Mouse (Mus musculus) liver, adult 2 months (tissue): ENCODE data around the gene Aig1. TPM values are rescaled to one million over a fixed set of nuclear protein-coding genes. Genes with fewer than 3 reads are reported as not detected.

ENCODE experiments used
- DNase-seq: peaks from one replicate; pipeline ENCODE4 v3.0.0-alpha.2; 2011; ENCODE audit warnings: low read depth, low spot score; ENCODE audit errors: extremely low read depth
- H3K27ac ChIP-seq: fragments of 200-500 bp; replicated peaks from 2 replicates; pipeline ENCODE4 v1.5.1; 2012; ENCODE audit warnings: low read depth, mild to moderate bottlenecking, control low read depth, inconsistent platforms, low read length; ENCODE audit not compliant: insufficient read depth
- H3K27me3 ChIP-seq: fragments of 200-500 bp; 2 replicates; pipeline ENCODE4 v1.6.1; 2012; ENCODE audit warnings: mild to moderate bottlenecking, moderate library complexity, low read length, inconsistent platforms; ENCODE audit not compliant: control insufficient read depth, insufficient read depth
- H3K36me3 ChIP-seq: fragments of 200-500 bp; 2 replicates; pipeline ENCODE4 v1.6.1; 2012; ENCODE audit warnings: low read length, inconsistent platforms; ENCODE audit not compliant: control insufficient read depth, insufficient read depth
- H3K4me1 ChIP-seq: fragments of 200-500 bp; 2 replicates; pipeline ENCODE4 v1.6.1; 2011; ENCODE audit warnings: low read length; ENCODE audit not compliant: control insufficient read depth, insufficient read depth
- H3K4me3 ChIP-seq: fragments of 200-500 bp; 2 replicates; pipeline ENCODE4 v1.5.1; 2011; ENCODE audit warnings: low read depth, mild to moderate bottlenecking, control low read depth, low read length, moderate library complexity; ENCODE audit not compliant: insufficient read depth
- H3K79me2 ChIP-seq: fragments of 200-500 bp; 2 replicates; pipeline ENCODE4 v1.6.1; 2012; ENCODE audit warnings: inconsistent platforms, mild to moderate bottlenecking, low read length, moderate library complexity; ENCODE audit not compliant: control insufficient read depth, insufficient read depth
- H3K9ac ChIP-seq: fragments of 200-500 bp; 2 replicates; pipeline ENCODE4 v1.6.1; 2012; ENCODE audit warnings: low read depth, mild to moderate bottlenecking, control low read depth, inconsistent platforms, low read length
- CTCF ChIP-seq: fragments of 200-500 bp; IDR thresholded peaks from 2 replicates; pipeline ENCODE4 v1.5.1; 2011; ENCODE audit warnings: low read depth, low read length, control low read depth
- POLR2A ChIP-seq: fragments of 200-500 bp; IDR thresholded peaks from 2 replicates; pipeline ENCODE4 v1.6.1; 2011; ENCODE audit warnings: low read length, control low read depth; ENCODE audit not compliant: insufficient read depth; ENCODE audit errors: extremely low read depth
- WGBS: fragments of 180-500 bp; shearing (Covaris S2); methylation state at CpG from one replicate; pipeline ENCODE4 v1.1.7; 2018; 5-methylcytosine and 5-hydroxymethylcytosine counted together
- polyA plus RNA-seq: library from polyadenylated mRNA; depleted of rRNA; stranded (reverse); fragments of >200 nt; gene quantifications from 2 replicates; pipeline ENCODE4 v1.2.3, GENCODE M21; 2012
- total RNA-seq: library from RNA; depleted of rRNA; stranded (reverse); fragments of >200 nt; gene quantifications from 2 replicates; pipeline ENCODE4 v1.2.3, GENCODE M21; 2014

Gene Aig1
- total and polyA plus RNA-seq, 2 experiments = 18.9 to 37.3 TPM

DNA sequence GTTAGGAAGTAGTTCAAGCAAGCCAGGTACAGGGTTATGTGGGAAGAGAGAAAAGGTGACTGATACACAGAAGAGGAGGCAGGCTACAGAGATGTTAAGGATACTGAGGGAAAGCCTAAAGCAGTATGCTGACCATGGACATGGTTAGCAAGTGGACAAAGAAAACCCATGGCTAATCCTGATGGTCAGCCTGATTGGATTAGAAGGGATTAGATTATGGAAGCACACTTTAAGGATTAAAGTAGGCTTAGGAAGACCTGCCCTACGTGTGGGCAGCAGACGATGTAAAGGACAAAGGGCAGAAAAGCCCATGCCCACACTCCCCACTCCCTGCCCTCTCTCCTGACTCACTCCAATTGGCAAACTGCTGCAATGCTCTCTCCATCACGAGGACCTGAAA lies 25.0 kb downstream of the Aig1 start:
- TF ChIP-seq CTCF (no peak), POLR2A (no peak)
- 80% methylated on average over 3 of the region's 3 CpGs for WGBS

DNA sequence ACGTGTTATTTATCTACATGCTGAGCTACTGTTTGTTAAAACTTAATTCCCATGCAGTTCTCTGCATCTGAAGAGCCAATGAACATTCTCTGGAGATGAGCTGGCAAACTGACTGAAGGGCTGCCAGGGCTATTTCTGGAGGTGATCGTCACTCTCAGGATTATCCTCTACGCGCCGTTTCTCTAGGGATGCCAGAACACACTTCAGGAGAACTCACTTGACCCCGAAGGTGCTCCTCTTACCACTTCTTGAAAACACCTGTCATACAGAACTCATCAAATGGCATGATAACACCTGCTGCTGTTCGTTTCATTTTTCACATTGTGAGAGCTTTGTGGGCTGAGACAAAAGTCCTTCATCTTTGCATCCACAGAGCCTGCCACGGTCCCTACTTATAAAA lies 25.9 kb downstream of the Aig1 start:
- Histone ChIP-seq H3K79me2 (no peaks in the 10 kb centered on the region; the same call in 1 of the 2 replicates), H3K27ac (no peak overlapping the region), H3K27me3 (no peaks in the 10 kb centered on the region), H3K4me3 (no peak overlapping the region), H3K4me1 (peaks cover 6% of the 10 kb centered on the region), H3K36me3 (no peaks in the 10 kb centered on the region), H3K9ac (no peak overlapping the region)
- DNase-seq = no peak
- TF ChIP-seq CTCF = no peak
- no peak for TF ChIP-seq POLR2A
- WGBS = 51% methylated on average over 8 of the region's 8 CpGs

More for the DNA sequence above, 25.0 kb downstream of the Aig1 start:
- no peaks in the 10 kb centered on the region for H3K27me3 ChIP-seq
- no peak for DNase-seq
- no peak overlapping the region for H3K9ac ChIP-seq
- H3K36me3 ChIP-seq = no peaks in the 10 kb centered on the region
- H3K27ac ChIP-seq = no peak overlapping the region
- peaks cover 2% of the 10 kb centered on the region; the same call in 1 of the 2 replicates for H3K4me1 ChIP-seq
- no peak overlapping the region for H3K4me3 ChIP-seq
- H3K79me2 ChIP-seq = no peaks in the 10 kb centered on the region; the same call in 1 of the 2 replicates

DNA sequence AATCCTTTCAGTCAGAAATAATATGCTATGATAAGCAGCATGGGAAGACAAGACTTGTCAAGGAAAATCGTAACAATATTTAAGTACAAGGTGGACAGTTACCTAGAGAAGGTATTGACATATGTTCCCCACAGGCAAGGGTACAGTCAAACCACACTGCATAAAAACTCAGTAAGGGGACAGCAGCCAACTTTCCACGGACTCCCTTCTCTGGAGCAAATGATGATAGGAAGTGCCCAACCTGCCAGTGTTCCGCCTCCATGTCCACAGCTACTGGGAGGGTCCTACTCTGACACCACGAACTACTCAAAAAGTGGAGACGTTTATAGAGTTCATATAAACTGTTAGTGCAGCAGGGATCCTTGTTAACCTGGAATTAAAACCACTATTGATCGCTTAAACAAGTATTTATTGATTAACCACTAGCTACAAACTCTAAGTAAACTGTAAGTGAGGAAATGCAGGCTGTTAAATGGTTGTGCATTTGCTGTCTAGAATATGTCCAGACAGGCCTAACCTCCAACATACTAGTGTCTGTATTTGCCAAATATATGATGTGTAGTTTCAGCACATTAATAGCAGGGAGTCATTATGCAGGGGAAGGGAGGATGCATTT lies 30.2 kb downstream of the Aig1 start:
- H3K4me3 ChIP-seq = no peak overlapping the region
- H3K27me3 ChIP-seq = no peaks in the 10 kb centered on the region
- TF ChIP-seq POLR2A (no peak), CTCF (no peak)
- peak; percentile 74 for DNase-seq
- no peak overlapping the region for H3K9ac ChIP-seq
- 20% methylated on average over 6 of the region's 6 CpGs for WGBS
- peaks cover 6% of the 10 kb centered on the region for H3K4me1 ChIP-seq
- H3K79me2 ChIP-seq = no peaks in the 10 kb centered on the region; the same call in 1 of the 2 replicates
- H3K36me3 ChIP-seq = no peaks in the 10 kb centered on the region
- no peak overlapping the region for H3K27ac ChIP-seq

DNA sequence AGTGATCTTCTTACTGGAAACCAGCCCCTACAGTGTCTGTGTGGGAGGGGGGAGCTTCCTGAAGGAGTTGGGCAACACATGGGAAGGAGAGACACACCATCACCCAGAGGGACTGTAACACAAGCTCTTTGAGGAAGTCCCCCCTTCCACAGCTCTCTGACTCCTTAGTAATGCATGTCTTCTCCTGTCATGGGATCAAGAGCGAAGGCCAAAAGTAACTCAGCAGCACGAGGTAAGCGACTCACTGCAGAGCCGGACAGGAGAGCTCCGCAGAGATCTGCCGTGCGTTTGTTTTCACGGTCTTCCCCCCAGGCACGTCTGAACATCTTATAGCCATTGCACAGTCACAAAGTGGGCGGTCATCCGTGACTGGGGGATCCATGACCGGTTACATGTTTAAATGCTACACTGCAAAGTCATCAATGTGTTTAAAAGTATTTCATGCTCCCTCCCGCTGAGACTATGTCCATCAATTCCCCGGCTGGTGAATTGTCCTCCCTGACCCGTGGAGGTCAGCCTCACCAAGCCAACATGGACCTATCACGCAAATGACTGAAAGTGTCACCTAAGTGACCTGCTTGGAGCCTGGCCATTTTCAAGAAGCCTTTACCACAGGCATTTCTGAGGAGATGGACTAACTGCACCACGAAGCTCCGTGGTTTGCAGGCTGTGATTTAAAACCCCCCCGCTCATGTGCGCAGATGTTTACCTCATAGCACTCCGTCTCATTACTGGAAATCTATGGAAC lies 30.9 kb downstream of the Aig1 start:
- TF ChIP-seq CTCF (no peak), POLR2A (no peak)
- peak; percentile 78 for DNase-seq
- no peaks in the 10 kb centered on the region; the same call in 1 of the 2 replicates for H3K79me2 ChIP-seq
- H3K27me3 ChIP-seq = no peaks in the 10 kb centered on the region
- H3K4me3 ChIP-seq = no peak overlapping the region
- H3K27ac ChIP-seq = no peak overlapping the region
- 67% methylated on average over 21 of the region's 21 CpGs for WGBS
- no peaks in the 10 kb centered on the region for H3K36me3 ChIP-seq
- H3K9ac ChIP-seq = no peak overlapping the region
- H3K4me1 ChIP-seq = peaks cover 6% of the 10 kb centered on the region

DNA sequence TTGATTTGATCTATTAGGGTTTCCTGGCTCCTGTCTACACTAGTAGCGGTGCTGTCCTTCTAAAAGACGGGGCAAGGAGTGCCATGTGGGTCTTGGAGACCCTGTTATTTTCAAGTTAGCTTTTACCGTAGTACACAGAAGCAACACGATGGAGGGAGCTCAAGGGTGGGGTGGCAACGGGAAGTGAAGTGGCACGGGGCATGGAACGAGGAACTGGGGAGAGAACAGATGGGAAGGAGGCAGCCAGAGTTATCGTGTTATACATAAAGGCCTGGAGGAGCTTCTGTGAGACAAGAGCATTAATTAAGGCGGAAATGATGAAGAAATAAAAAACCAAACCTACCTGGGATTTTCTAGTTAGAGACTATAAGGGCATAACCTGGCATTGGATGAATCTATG lies 31.8 kb downstream of the Aig1 start:
- DNase-seq = no peak
- no peaks in the 10 kb centered on the region for H3K36me3 ChIP-seq
- 92% methylated on average over 9 of the region's 9 CpGs for WGBS
- H3K27me3 ChIP-seq = no peaks in the 10 kb centered on the region
- no peak overlapping the region for H3K9ac ChIP-seq
- no peaks in the 10 kb centered on the region; the same call in 1 of the 2 replicates for H3K79me2 ChIP-seq
- H3K27ac ChIP-seq = no peak overlapping the region
- H3K4me3 ChIP-seq = no peak overlapping the region
- TF ChIP-seq POLR2A = no peak
- TF ChIP-seq CTCF = no peak
- peaks cover 6% of the 10 kb centered on the region for H3K4me1 ChIP-seq
